Mouse (Mus musculus) hindbrain, embryonic 16.5 days (tissue): ENCODE measurements around the gene Cbx4. TPM values are rescaled to one million over a fixed set of nuclear protein-coding genes. Genes with fewer than 3 reads are reported as not detected.
A peak's percentile ranks its signal among the peaks of the same experiment; 100 is the strongest.

Source experiments
- ATAC-seq: fragments of 200-750 bp; cut with Nextera tagmentation; 2 replicates; pipeline ENCODE4 v1.8.0; 2017; ENCODE audit warnings: moderate TSS enrichment, moderate library complexity
- H3K27ac ChIP-seq: fragments of 300-500 bp; sonication (generic); 2 replicates; pipeline ENCODE4 v1.5.1; 2014; ENCODE audit warnings: low read depth, mild to moderate bottlenecking, control low read depth, low read length, moderate library complexity
- H3K27me3 ChIP-seq: fragments of 300-500 bp; sonication (generic); replicated peaks from 2 replicates; pipeline ENCODE4 v1.6.1; 2014; ENCODE audit warnings: low read length; ENCODE audit not compliant: control insufficient read depth, insufficient read depth
- H3K36me3 ChIP-seq: fragments of 300-500 bp; sonication (generic); 2 replicates; pipeline ENCODE4 v1.6.1; 2014; ENCODE audit warnings: mild to moderate bottlenecking, low read length, moderate library complexity, mixed read lengths; ENCODE audit not compliant: control insufficient read depth, insufficient read depth
- H3K4me1 ChIP-seq: fragments of 300-500 bp; sonication (generic); 2 replicates; pipeline ENCODE4 v1.6.1; 2014; ENCODE audit warnings: low read depth, low read length; ENCODE audit not compliant: control insufficient read depth, insufficient read depth
- H3K4me2 ChIP-seq: fragments of 300-500 bp; sonication (generic); 2 replicates; pipeline ENCODE4 v1.6.1; 2014; ENCODE audit warnings: mild to moderate bottlenecking, low read length, control low read depth, moderate library complexity
- H3K4me3 ChIP-seq: fragments of 300-500 bp; sonication (generic); 2 replicates; pipeline ENCODE4 v1.5.1; 2014; ENCODE audit warnings: mild to moderate bottlenecking, low read length, control low read depth, moderate library complexity
- H3K9ac ChIP-seq: fragments of 300-500 bp; sonication (generic); 2 replicates; pipeline ENCODE4 v1.6.1; 2014; ENCODE audit warnings: low read depth, mild to moderate bottlenecking, control low read depth, low read length, moderate library complexity
- H3K9me3 ChIP-seq: fragments of 300-500 bp; sonication (generic); 2 replicates; pipeline ENCODE4 v1.6.1; 2014; ENCODE audit warnings: mild to moderate bottlenecking, low read length, moderate library complexity; ENCODE audit not compliant: control insufficient read depth
- WGBS: fragments of 180-500 bp; shearing (Covaris S2); extraction: QIAGEN DNeasy Blood & Tissue Kit; methylation state at CpG from one replicate; pipeline ENCODE4 v1.1.7; 2014; 5-methylcytosine and 5-hydroxymethylcytosine counted together
- polyA plus RNA-seq: library from polyadenylated mRNA; unstranded; fragments of >200 nt; fragmentation: Nextera tagmentation; extraction: Ambion mirVana; gene quantifications from 2 replicates; pipeline ENCODE4 v1.2.1, GENCODE M21; 2015

Gene Cbx4
- polyA plus RNA-seq, 1 experiment from 2014 or later = 23.4 TPM

DNA sequence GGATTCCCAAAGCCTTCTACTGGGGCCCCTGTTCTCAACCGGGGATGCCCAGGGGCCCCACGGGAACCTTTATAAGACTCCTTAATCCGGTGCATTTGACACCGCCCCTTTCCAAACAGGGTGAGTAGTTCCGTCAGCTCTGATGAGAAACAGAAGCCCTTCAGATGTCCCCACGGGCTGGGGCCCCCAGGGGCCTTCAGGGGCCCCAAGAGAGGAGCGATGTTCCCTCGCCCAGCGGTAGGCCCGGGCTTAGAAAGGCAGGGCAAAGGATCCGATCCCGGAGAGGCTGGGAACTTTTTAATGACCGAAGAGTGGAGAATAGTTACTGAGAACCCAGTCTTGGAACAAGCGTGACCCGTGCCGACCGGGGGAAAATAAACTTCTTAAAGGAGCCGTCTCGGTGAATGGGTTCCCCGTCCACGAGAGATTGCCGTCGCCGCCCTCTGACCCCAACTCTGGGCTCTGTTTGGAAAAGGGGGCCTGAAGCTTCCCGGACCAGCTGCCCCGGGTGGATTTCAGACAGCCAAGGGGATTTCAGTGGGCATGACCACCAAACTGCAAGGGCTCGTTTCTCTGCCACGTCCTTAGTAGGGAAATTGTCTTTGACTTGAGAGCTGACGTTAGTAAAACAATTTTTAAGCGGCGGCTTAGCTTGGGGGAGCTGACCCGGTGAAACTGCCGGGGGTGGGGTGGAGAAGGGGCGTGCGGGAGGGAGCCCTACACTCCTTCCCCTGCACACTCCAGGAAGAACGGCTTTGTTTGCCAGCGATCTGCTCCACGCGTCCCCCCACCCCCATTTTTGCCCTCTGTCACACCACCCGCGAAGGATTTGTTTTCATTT lies 3.4 kb upstream of the Cbx4 start:
- peaks cover 22% of the 10 kb centered on the region for H3K4me1 ChIP-seq
- under 1% methylated on average over 41 of the region's 41 CpGs for WGBS
- H3K9ac ChIP-seq = peak overlapping the region; percentile 81
- ATAC-seq = no peak
- peak overlapping the region; percentile 61 for H3K4me3 ChIP-seq
- peaks cover 13% of the 10 kb centered on the region for H3K27me3 ChIP-seq
- H3K36me3 ChIP-seq = no peaks in the 10 kb centered on the region
- H3K9me3 ChIP-seq = no peaks in the 10 kb centered on the region
- H3K4me2 ChIP-seq = peak overlapping the region; percentile 99
- H3K27ac ChIP-seq = no peak overlapping the region

DNA sequence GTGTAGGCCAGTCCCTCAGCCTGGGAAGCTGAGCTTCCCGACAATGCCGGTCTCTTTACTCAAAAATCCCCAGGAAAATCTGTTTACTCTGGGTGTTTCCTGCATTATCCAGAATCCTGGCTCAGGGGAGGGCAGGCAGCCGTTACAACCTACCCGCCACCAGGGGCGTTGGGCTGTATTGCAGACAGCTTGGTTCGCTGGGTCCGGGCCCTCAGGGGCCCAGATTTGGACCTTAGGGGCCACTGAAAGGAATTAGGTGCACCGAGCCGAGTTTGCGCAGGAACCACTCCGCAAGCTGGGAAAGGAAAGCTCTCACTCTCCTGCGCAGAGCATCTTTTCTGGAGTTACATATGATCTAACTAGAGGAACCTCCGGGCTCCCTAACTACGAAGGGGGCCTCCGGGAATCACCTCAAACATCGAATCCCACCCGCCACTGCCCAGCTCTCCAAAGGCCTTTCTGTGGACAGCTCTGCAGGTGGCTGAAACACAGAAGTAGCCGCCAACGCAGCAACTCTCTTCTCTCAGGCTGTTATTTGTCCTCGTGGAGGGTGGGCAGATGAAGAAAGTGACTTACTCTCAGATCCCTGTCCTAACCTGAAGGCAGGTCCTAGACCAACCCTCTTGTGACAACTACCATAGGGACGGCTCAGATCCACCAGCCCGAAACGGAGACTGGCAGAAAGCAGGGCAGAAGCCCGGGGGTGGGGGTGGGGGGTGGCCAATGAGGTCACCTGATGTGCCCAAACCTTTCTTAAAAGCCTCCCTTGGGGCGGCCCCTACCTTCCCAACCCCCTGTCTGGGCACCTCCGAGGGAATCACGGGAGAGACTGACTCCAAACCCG lies 2.6 kb upstream of the Cbx4 start:
- no peak overlapping the region for H3K27ac ChIP-seq
- 2% methylated on average over 28 of the region's 28 CpGs for WGBS
- no peak overlapping the region for H3K4me2 ChIP-seq
- peaks cover 13% of the 10 kb centered on the region for H3K27me3 ChIP-seq
- ATAC-seq = no peak
- H3K9ac ChIP-seq = no peak overlapping the region
- peaks cover 31% of the 10 kb centered on the region for H3K4me1 ChIP-seq
- no peaks in the 10 kb centered on the region for H3K36me3 ChIP-seq
- no peak overlapping the region for H3K4me3 ChIP-seq
- H3K9me3 ChIP-seq = no peaks in the 10 kb centered on the region

DNA sequence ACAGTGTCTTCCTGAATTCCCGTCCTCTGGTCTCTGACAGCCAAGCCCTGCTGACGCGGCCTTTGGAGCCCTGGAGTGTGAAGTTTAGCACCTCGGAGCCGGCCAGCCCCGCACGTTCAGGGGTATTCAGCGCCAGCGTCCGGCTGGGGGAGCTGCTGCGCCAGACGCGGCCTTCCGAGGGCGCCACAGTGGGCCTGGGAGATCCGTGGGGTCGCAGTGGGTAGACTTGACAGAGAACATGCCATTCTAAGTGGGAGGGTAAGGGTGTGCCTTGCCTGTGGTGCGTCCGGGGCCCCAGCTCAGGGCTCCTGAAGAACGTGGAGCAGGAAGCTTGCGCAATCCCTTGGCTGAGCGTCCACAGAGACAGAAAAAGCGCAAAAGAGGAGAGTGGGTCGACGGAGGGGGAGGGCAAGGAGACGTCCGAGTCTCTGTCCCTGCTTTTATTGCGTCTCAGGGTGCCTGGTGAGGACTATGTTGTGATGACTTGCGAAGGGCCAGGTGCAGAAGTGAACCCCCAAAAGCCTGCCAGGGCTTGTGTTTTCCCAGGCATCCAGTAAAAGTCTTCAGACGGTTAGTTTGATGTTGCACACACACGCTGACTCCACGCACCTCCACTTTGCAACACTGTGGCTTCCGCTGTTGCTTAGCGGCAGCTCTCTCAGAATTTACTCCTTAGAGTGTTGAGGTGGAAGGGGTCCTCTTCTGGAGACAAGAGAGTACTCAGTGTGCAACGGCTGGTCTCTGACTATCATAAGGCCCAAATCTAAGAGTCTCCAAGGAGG lies 1.5 kb upstream of the Cbx4 start:
- Histone ChIP-seq H3K4me2 (peak overlapping the region; percentile 1; the same call in 1 of the 2 replicates), H3K9ac (no peak overlapping the region)

DNA sequence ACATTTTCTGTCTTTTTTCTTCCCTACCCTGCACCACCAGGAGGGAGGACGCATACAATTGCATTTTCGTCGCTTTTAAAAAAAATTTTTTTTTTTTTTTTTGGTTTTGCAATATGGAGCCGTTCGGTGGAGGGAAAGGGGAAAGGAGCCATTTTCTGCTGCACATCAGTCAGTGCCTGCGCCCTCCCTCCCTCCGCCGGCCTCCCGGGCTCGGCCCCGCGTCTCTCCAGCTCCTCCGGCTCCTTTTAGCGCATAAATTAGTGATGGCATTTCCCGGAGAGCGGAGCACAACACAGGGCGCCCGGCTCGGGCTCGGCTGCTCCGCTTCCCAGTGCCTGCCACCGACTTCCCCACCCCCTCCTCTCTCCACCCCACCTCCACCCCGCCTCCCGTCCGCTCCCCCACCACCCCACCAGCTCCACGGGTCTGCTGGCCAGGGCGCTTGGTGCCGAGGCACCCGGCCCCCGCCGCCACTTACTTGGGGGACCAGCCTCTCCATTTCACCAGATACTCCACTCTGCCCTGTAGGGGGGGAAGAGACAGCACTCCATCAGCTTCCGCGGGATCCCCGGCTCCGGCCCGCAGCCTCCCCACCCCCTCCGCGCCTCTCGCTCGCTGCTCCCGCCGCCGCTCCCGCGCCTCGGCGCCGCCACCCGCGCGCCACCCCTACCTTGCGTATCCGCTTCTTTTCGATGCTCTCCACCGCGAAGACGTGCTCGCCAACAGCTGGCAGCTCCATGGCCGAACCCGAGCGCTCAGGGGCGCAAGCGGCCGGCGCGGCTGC lies 550 bp downstream of the Cbx4 start:
- Histone ChIP-seq H3K36me3 (peaks cover 13% of the 10 kb centered on the region), H3K9me3 (no peaks in the 10 kb centered on the region), H3K4me3 (peak overlapping the region; percentile 95), H3K9ac (peak overlapping the region; percentile 98), H3K4me1 (peaks cover 60% of the 10 kb centered on the region), H3K27ac (peak overlapping the region; percentile 99), H3K27me3 (peaks cover 23% of the 10 kb centered on the region), H3K4me2 (peak overlapping the region; percentile 94)
- peak; percentile 54 for ATAC-seq
- under 1% methylated on average over 55 of the region's 66 CpGs for WGBS

More for the DNA sequence above, 1.5 kb upstream of the Cbx4 start:
- Histone ChIP-seq H3K4me1 (peaks cover 42% of the 10 kb centered on the region), H3K27me3 (peaks cover 14% of the 10 kb centered on the region), H3K27ac (no peak overlapping the region), H3K9me3 (no peaks in the 10 kb centered on the region), H3K4me3 (no peak overlapping the region), H3K36me3 (no peaks in the 10 kb centered on the region)
- no peak for ATAC-seq
- 2% methylated on average over 34 of the region's 35 CpGs for WGBS

DNA sequence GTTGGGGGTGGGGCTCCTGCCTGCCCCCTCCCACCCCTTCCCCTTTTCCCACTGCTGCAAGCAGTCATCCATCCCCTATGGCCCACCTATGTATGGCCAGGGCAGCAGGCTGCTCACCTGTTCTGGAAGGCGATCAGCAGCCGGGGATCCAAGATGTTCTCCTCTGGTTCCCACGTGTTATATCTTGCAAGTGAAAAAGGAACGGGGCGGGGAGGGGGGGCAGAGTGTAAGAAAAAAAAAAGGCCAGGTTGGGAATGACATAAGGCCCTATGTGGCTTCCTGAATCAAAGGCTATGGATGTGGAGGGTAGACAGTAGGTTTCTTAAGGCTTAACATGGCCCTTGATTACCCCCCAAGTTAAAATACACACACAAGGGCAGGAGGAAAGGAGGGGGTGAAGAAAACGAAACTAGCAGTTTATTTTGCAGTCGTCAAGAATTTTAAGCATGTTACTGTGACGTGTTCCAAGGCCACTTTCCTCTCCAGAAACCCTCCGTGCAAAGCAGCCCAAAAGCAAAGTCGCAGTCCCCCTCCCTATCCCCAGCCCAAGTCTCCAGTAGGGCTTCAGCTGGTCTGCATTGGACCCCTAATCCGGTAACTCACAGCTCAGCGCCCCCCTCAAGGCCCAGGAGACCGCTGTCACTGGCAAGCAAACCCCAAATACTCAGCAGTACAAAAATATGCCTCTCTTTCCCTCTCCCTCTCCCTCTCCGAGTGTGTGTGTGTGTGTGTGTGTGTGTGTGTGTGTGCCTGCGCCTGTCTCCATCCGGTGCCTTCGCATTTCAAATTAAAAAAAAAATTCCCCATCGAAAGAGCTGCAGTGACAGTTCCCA lies 1.4 kb downstream of the Cbx4 start:
- peaks cover 23% of the 10 kb centered on the region for H3K27me3 ChIP-seq
- peaks cover 58% of the 10 kb centered on the region for H3K4me1 ChIP-seq
- WGBS = 1% methylated on average over 17 of the region's 18 CpGs
- H3K4me2 ChIP-seq = peak overlapping the region; percentile 94
- no peaks in the 10 kb centered on the region for H3K9me3 ChIP-seq
- peak overlapping the region; percentile 98 for H3K9ac ChIP-seq
- peaks cover 16% of the 10 kb centered on the region for H3K36me3 ChIP-seq
- peak overlapping the region; percentile 99 for H3K27ac ChIP-seq
- peak overlapping the region; percentile 95 for H3K4me3 ChIP-seq
- ATAC-seq = no peak

DNA sequence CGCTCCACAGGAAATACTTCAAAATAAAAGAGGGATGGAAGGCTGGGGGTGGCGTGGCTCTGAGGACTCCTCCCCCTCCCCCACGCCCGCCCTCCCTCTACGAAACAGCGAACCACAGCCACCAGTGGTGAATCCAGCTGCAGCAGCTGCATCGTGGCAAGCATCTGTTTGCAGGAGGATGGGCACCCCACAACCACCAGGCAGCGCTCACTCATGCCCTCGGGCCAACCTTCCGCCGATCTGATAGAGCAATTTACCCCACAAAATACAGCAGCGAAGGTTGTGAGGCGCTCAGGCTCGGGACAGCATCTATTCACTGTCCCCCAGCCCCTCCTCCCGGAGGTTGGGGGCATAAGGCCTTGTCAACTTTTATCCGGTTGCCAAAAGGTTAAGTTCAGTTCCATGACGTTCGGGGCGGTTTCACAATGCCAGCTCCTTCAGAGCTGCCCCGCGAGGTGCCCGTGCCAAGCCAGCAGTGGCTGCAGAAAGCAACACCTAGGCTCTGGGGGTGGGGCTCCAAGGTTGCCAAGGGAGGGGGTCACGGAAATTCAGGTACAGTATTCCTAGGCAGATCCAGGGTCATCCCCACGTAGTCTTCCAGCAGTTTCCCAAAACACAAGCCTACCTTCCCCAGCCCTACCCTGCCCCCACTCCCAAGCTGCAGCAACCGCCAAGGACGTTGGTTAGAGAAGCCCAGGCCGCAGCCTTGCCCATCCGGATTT lies 2.1 kb downstream of the Cbx4 start:
- 2% methylated on average over 28 of the region's 28 CpGs for WGBS
- ATAC-seq = no peak
- H3K4me1 ChIP-seq = peaks cover 63% of the 10 kb centered on the region
- H3K4me2 ChIP-seq = peak overlapping the region; percentile 94
- peak overlapping the region; percentile 99 for H3K27ac ChIP-seq
- H3K9me3 ChIP-seq = no peaks in the 10 kb centered on the region
- peak overlapping the region; percentile 95 for H3K4me3 ChIP-seq
- peaks cover 16% of the 10 kb centered on the region for H3K36me3 ChIP-seq
- H3K9ac ChIP-seq = peak overlapping the region; percentile 98
- H3K27me3 ChIP-seq = peaks cover 21% of the 10 kb centered on the region

DNA sequence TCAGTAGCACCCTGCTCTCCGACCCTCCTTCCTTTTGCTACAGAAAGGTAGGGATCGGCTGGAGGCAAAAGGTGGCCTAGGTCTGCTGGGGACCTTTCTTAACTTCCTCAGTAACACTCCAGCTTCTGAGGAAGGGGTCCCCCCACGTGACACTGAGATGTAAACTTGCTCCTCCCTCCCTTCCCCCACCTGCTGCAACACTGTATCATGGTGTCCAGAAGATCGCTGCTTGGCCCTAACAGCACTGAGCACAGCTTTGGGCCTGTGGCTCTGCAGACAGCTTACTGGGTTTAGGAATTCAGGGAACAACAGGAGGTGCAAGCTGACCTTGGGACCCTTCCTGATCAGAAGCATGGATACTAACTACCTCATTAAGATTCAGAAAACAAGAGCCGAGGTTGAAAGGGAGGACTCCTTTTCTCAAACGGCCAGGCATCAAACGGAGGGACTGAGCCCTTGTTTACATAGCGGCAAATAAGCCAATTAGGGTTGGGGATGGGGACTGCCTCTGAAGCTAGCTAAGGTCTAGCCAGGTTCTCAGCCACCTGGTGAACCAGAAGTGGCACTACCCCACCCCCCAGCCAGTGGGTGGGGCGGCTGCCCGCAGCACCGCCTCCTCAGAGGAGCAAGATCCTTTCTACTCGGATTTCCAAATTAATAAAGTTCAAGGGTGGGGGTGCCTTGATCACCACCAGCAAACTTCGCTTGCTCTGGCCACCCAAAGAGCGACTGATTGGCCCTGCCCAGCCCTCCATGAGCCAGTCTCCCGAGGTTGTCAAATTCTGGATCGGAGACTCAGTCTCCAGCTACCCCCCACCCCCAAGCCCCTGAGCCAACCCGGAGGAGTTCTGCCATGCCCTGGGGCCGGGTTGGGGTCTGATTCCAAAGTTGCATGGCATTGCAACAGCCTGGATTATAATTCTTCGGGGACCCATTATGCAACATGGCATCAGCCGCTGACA lies 3.1 kb downstream of the Cbx4 start:
- ATAC-seq = no peak
- no peak overlapping the region for H3K27ac ChIP-seq
- peaks cover 71% of the 10 kb centered on the region for H3K4me1 ChIP-seq
- no peaks in the 10 kb centered on the region for H3K9me3 ChIP-seq
- H3K4me2 ChIP-seq = peak overlapping the region; percentile 94
- WGBS = 15% methylated on average over 20 of the region's 20 CpGs
- H3K9ac ChIP-seq = peak overlapping the region; percentile 98
- H3K4me3 ChIP-seq = peak overlapping the region; percentile 95
- peaks cover 16% of the 10 kb centered on the region for H3K27me3 ChIP-seq
- peaks cover 16% of the 10 kb centered on the region for H3K36me3 ChIP-seq
